In the genomic region with DNA sequence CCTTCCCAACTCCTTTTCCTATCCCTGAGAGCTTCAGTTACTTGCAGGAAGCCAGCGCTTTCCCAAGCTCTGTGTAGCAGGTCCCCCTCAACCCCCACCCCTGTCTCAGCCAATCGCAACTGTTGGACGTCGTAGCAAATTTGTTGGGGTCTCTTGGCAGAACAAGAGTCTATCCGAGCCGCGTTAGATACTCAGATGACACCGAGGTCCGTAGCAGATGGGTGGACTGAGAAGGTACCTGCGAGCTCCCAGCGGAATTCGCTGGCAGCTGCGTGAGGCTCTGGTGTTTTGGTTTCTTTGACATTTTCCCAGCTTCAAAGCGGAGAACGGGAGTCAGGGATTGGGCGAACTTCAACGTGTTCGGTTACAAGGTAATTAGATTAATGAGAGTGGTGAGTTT, we compare ENCODE assay signal across 8 mouse cellular contexts. TPM values are rescaled to one million over a fixed set of nuclear protein-coding genes. Genes with fewer than 3 reads are reported as not detected.
DNase-seq lines count a peak whose midpoint lies in the region; ATAC-seq and TF ChIP-seq lines count a peak whose summit lies in the region.

No protein-coding gene starts in this region.

- H3K36me3 ChIP-seq in testis, adult 2 months (ENCODE audit: control insufficient read depth, insufficient read depth, low read length), result no peaks in the 10 kb centered on the region
- H3K36me3 ChIP-seq in intestine, embryonic 15.5 days, result no peaks in the 10 kb centered on the region
- no peaks in the 10 kb centered on the region for H3K36me3 ChIP-seq in neural tube, embryonic 13.5 days

- no peak for TF ChIP-seq POLR2A in testis, adult 2 months (IDR thresholded peaks at IDR 0.05; ENCODE audit: control insufficient read depth, low read depth, low read length)

- H3K4me3 ChIP-seq in gastrocnemius, adult 2 months, result peak overlapping the region; percentile 84
- peak overlapping the region; percentile 77 for H3K4me3 ChIP-seq in testis, adult 2 months (ENCODE audit: control insufficient read depth, low read depth, low read length)
- peak overlapping the region; percentile 94 for H3K4me3 ChIP-seq in intestine, embryonic 15.5 days (replicated peaks)
- peak overlapping the region; percentile 98 for H3K4me3 ChIP-seq in neural tube, embryonic 13.5 days

- ATAC-seq in intestine, embryonic 15.5 days, result no peak; the same call in 1 of the 2 replicates
- ATAC-seq in neural tube, embryonic 13.5 days (ENCODE audit: low read depth), result peak; percentile 28
- no peak for ATAC-seq in megakaryocyte progenitor cell, adult 5-6 weeks (replicated peaks; ENCODE audit: poor library complexity)

- peaks cover 23% of the 10 kb centered on the region for H3K4me1 ChIP-seq in testis, adult 2 months (ENCODE audit: control insufficient read depth, insufficient read depth, low read length)
- peaks cover 21% of the 10 kb centered on the region; the same call in 1 of the 2 replicates for H3K4me1 ChIP-seq in intestine, embryonic 15.5 days (replicated peaks)
- H3K4me1 ChIP-seq in neural tube, embryonic 13.5 days (replicated peaks), result peaks cover 52% of the 10 kb centered on the region

- H3K9ac ChIP-seq in intestine, embryonic 15.5 days, result peak overlapping the region; percentile 38
- H3K9ac ChIP-seq in neural tube, embryonic 13.5 days, result peak overlapping the region; percentile 74

- WGBS in intestine, embryonic 15.5 days, result under 1% methylated on average over 18 of the region's 18 CpGs
- 0% methylated on average over 18 of the region's 18 CpGs for WGBS in neural tube, embryonic 13.5 days

- H3K4me2 ChIP-seq in intestine, embryonic 15.5 days (replicated peaks), result peak overlapping the region; percentile 80
- peak overlapping the region; percentile 90 for H3K4me2 ChIP-seq in neural tube, embryonic 13.5 days

- DNase-seq in gastrocnemius, adult 2 months, result no peak
- no peak for DNase-seq in gastrocnemius, postnatal 4 days (ENCODE audit: low spot score in 2 of 2)
- DNase-seq in testis, postnatal 14 days (ENCODE audit: low spot score), result no peak
- DNase-seq in gastrocnemius, adult 18-20 months (ENCODE audit: low spot score), result no peak

- peak overlapping the region; percentile 98 for H3K27ac ChIP-seq in gastrocnemius, adult 2 months
- H3K27ac ChIP-seq in testis, adult 2 months (ENCODE audit: control insufficient read depth, insufficient read depth, low read depth, low read length), result peak overlapping the region; percentile 44; the same call in 1 of the 2 replicates
- peak overlapping the region; percentile 90 for H3K27ac ChIP-seq in intestine, embryonic 15.5 days
- H3K27ac ChIP-seq in neural tube, embryonic 13.5 days (replicated peaks), result peak overlapping the region; percentile 86

- intact Hi-C loops in gastrocnemius, adult 2 months (cut with DNase I), result loop anchor here (2.0 kb wide), 1 partner anchor 20 kb away; no protein-coding TSS in a partner anchor

- peaks cover 4% of the 10 kb centered on the region for H3K27me3 ChIP-seq in testis, adult 2 months (ENCODE audit: control insufficient read depth, insufficient read depth, low read length)
- H3K27me3 ChIP-seq in intestine, embryonic 15.5 days (replicated peaks), result no peaks in the 10 kb centered on the region
- H3K27me3 ChIP-seq in neural tube, embryonic 13.5 days, result no peaks in the 10 kb centered on the region

- TF ChIP-seq CTCF in gastrocnemius, adult 2 months (IDR thresholded peaks at IDR 0.05), result no peak
- TF ChIP-seq CTCF in testis, adult 2 months (IDR thresholded peaks at IDR 0.05; ENCODE audit: control insufficient read depth, insufficient read depth, insufficient replicate concordance, low read depth, low read length), result no peak

- no peaks in the 10 kb centered on the region for H3K9me3 ChIP-seq in intestine, embryonic 15.5 days
- no peaks in the 10 kb centered on the region for H3K9me3 ChIP-seq in neural tube, embryonic 13.5 days

RNA-seq across cellular contexts. Expression of a gene that starts 3.9 kb away (rescaled TPM):
- 10 to 100 TPM; 39.2 to 41.3 TPM for total RNA-seq in gastrocnemius, adult 2 months (2021)
- total RNA-seq in gastrocnemius, postnatal 4 days (2021), result 10 to 100 TPM; 70.7 to 85.5 TPM
- 3.4 and 4.6 TPM in 2 replicates for polyA plus RNA-seq in testis, adult 2 months (2012; rRNA removed)
- polyA plus RNA-seq in intestine, embryonic 15.5 days (2015; fragmentation: Nextera tagmentation; extraction: Ambion mirVana), result 30.5 and 32.5 TPM in 2 replicates
- polyA plus RNA-seq in neural tube, embryonic 13.5 days (2015; fragmentation: Nextera tagmentation; extraction: Ambion mirVana), result 88.9 and 89.6 TPM in 2 replicates
- 0.05 TPM in 1 of 2 replicates, not detected in the other for total RNA-seq in megakaryocyte progenitor cell, adult 5-6 weeks (2015)
- 0.04 and 0.14 TPM in 2 replicates for total RNA-seq in megakaryocyte progenitor cell, adult 5-6 weeks (2017)
- 10 to 100 TPM; 34.2 to 37.6 TPM for total RNA-seq in gastrocnemius, adult 18-20 months (2021)

Comparison
In these comparisons a context has a peak if more than half of its experiments do, and no peak if none do; other contexts are left out.
1. H3K27ac ChIP-seq: peak in every context shown above with its lines; median percentile 98 in gastrocnemius, adult 2 months; 90 in intestine, embryonic 15.5 days; 86 in neural tube, embryonic 13.5 days; 44 in testis, adult 2 months.
2. RNA of a gene that starts 3.9 kb away (total RNA-seq): 70.7 to 85.5 TPM in gastrocnemius, postnatal 4 days, 39.2 to 41.3 TPM in gastrocnemius, adult 2 months and 34.2 to 37.6 TPM in gastrocnemius, adult 18-20 months; 0.04 to 0.14 TPM in megakaryocyte progenitor cell, adult 5-6 weeks; every median in the first group is over 10 times any median in the second.
3. Peak in every context shown above with its lines, with median percentiles within 50 percentile points of each other: H3K4me3 ChIP-seq.